Mouse (Mus musculus): Measurements from ENCODE around the gene Gtpbp1. TPM values are rescaled to one million over a fixed set of nuclear protein-coding genes. Genes with fewer than 3 reads are reported as not detected.
A peak's percentile ranks its signal among the peaks of the same experiment; 100 is the strongest.

Gene Gtpbp1
- polyA plus RNA-seq, 1 experiment: 34.9 TPM

GRCm38 (mm10) chr15:79744742-79745141 lies 54.1 kb downstream of the Gtpbp1 start:
- no peaks in the 10 kb centered on the region for H3K27me3 ChIP-seq (ENCODE audit: control insufficient read depth, insufficient read depth, low read length)
- TF ChIP-seq CTCF (IDR thresholded peaks at IDR 0.05; ENCODE audit: extremely low read depth, insufficient read length, insufficient replicate concordance, low read depth, low read length): no peak
- TF ChIP-seq POLR2A (IDR thresholded peaks at IDR 0.05; ENCODE audit: low read depth, low read length): no peak
- WGBS: 73% methylated on average over 8 of the region's 8 CpGs

GRCm38 (mm10) chr15:79745312-79745711 lies 54.7 kb downstream of the Gtpbp1 start:
- WGBS: 68% methylated on average over 10 of the region's 10 CpGs
- Histone ChIP-seq H3K36me3 (ENCODE audit: control insufficient read depth, insufficient read depth, low read length) (no peaks in the 10 kb centered on the region), H3K27me3 (ENCODE audit: control insufficient read depth, insufficient read depth, low read length) (no peaks in the 10 kb centered on the region), H3K4me3 (ENCODE audit: low read depth, low read length) (no peak overlapping the region), H3K27ac (ENCODE audit: insufficient read depth, low read depth, low read length) (no peak overlapping the region), H3K4me1 (ENCODE audit: control insufficient read depth, insufficient read depth, insufficient read length, low read length) (peaks cover 5% of the 10 kb centered on the region; the same call in 1 of the 2 replicates)
- TF ChIP-seq CTCF (IDR thresholded peaks at IDR 0.05; ENCODE audit: extremely low read depth, insufficient read length, insufficient replicate concordance, low read depth, low read length) (no peak), POLR2A (IDR thresholded peaks at IDR 0.05; ENCODE audit: low read depth, low read length) (no peak)

More at GRCm38 (mm10) chr15:79744742-79745141, 54.1 kb downstream of the Gtpbp1 start:
- Histone ChIP-seq H3K27ac (ENCODE audit: insufficient read depth, low read depth, low read length) (no peak overlapping the region), H3K4me1 (ENCODE audit: control insufficient read depth, insufficient read depth, insufficient read length, low read length) (peaks cover 5% of the 10 kb centered on the region; the same call in 1 of the 2 replicates), H3K36me3 (ENCODE audit: control insufficient read depth, insufficient read depth, low read length) (no peaks in the 10 kb centered on the region), H3K4me3 (ENCODE audit: low read depth, low read length) (no peak overlapping the region)

- Histone ChIP-seq H3K27me3 (ENCODE audit: control insufficient read depth, insufficient read depth, low read length) (no peaks in the 10 kb centered on the region), H3K27ac (ENCODE audit: insufficient read depth, low read depth, low read length) (no peak overlapping the region), H3K4me1 (ENCODE audit: control insufficient read depth, insufficient read depth, insufficient read length, low read length) (peaks cover 5% of the 10 kb centered on the region; the same call in 1 of the 2 replicates), H3K4me3 (ENCODE audit: low read depth, low read length) (no peak overlapping the region), H3K36me3 (ENCODE audit: control insufficient read depth, insufficient read depth, low read length) (no peaks in the 10 kb centered on the region)
- 94% methylated on average over 5 of the region's 5 CpGs for WGBS
- TF ChIP-seq CTCF (IDR thresholded peaks at IDR 0.05; ENCODE audit: extremely low read depth, insufficient read length, insufficient replicate concordance, low read depth, low read length): no peak
- no peak for TF ChIP-seq POLR2A (IDR thresholded peaks at IDR 0.05; ENCODE audit: low read depth, low read length)
These were observed 55.2 kb downstream of the Gtpbp1 start for GRCm38 (mm10) chr15:79745883-79746282.

DNA sequence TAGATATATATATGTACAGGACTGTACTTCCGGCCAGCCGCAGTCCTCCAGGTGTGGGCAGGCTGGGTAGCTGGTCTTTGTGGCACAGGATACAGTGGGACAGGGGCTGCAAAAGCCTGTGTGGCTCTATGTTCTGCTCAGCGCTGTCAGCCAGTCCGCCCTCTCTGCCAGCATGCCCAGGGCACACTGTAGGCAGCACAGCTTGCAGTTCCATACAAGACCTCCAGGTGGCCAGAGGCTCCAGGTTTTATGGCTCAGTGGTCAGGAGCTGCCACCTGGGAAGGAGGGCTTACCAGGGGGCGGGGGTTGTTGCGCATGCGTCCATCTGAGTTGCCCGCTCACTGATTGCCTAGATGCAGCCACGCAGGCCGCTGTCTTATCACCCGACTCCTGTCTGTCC lies 57.4 kb downstream of the Gtpbp1 start:
- peak; percentile 32; the same call in 1 of the 2 replicates for TF ChIP-seq CTCF (IDR thresholded peaks at IDR 0.05; ENCODE audit: extremely low read depth, insufficient read length, insufficient replicate concordance, low read depth, low read length)
- no peak for TF ChIP-seq POLR2A (IDR thresholded peaks at IDR 0.05; ENCODE audit: low read depth, low read length)
- Histone ChIP-seq H3K27ac (ENCODE audit: insufficient read depth, low read depth, low read length) (no peak overlapping the region), H3K4me3 (ENCODE audit: low read depth, low read length) (no peak overlapping the region), H3K36me3 (ENCODE audit: control insufficient read depth, insufficient read depth, low read length) (no peaks in the 10 kb centered on the region), H3K27me3 (ENCODE audit: control insufficient read depth, insufficient read depth, low read length) (no peaks in the 10 kb centered on the region), H3K4me1 (ENCODE audit: control insufficient read depth, insufficient read depth, insufficient read length, low read length) (no peaks in the 10 kb centered on the region)
- 76% methylated on average over 11 of the region's 11 CpGs for WGBS

DNA sequence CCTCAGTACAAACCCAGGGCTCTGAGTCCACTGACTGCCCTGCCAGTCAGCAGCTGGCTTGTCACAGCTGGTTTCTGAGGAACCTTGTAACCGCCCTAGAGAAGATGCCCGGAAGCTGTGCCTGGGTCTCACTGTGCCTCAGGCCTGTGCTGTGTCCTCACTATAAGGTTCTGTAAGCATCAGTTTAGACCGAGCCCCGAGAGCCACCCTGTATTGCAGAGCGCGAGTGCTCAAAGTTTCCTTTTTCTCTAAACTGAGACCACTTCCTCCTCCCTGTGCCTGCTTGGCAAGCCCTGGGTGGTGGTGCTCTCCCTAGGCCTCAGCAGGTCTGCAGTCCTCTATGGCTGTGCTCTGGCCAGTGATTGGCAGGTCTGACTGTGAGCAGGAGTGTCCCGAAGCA lies 58.5 kb downstream of the Gtpbp1 start:
- H3K27me3 ChIP-seq (ENCODE audit: control insufficient read depth, insufficient read depth, low read length): no peaks in the 10 kb centered on the region
- TF ChIP-seq CTCF (IDR thresholded peaks at IDR 0.05; ENCODE audit: extremely low read depth, insufficient read length, insufficient replicate concordance, low read depth, low read length) (no peak), POLR2A (IDR thresholded peaks at IDR 0.05; ENCODE audit: low read depth, low read length) (no peak)
- no peak overlapping the region for H3K4me3 ChIP-seq (ENCODE audit: low read depth, low read length)
- no peaks in the 10 kb centered on the region for H3K4me1 ChIP-seq (ENCODE audit: control insufficient read depth, insufficient read depth, insufficient read length, low read length)
- 83% methylated on average over 7 of the region's 7 CpGs for WGBS
- no peak overlapping the region for H3K27ac ChIP-seq (ENCODE audit: insufficient read depth, low read depth, low read length)
- H3K36me3 ChIP-seq (ENCODE audit: control insufficient read depth, insufficient read depth, low read length): no peaks in the 10 kb centered on the region

DNA sequence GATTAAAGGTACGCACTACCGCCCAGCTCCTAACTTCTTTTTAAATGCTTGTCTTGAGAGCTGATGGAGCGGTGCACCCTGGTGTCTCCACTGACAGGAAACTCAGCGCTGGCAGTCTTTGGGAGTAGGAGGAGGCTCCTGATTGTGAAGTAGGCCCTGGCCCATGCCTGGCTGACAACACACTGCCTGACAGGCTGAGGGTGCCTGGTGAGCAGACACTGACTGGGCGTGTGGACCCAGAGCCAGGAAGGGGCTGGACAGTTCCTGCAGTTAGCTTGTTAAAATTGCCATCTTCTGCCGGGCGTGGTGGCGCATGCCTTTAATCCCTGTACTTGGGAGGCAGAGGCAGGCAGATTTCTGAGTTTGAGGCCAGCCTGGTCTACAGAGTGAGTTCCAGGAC lies 59.6 kb downstream of the Gtpbp1 start:
- no peak overlapping the region for H3K4me3 ChIP-seq (ENCODE audit: low read depth, low read length)

GRCm38 (mm10) chr15:79751772-79752171 lies 61.1 kb downstream of the Gtpbp1 start:
- no peak overlapping the region for H3K27ac ChIP-seq (ENCODE audit: insufficient read depth, low read depth, low read length)
- no peak overlapping the region for H3K4me3 ChIP-seq (ENCODE audit: low read depth, low read length)
- WGBS: 85% methylated on average over 17 of the region's 17 CpGs
- no peaks in the 10 kb centered on the region for H3K36me3 ChIP-seq (ENCODE audit: control insufficient read depth, insufficient read depth, low read length)
- H3K4me1 ChIP-seq (ENCODE audit: control insufficient read depth, insufficient read depth, insufficient read length, low read length): no peaks in the 10 kb centered on the region
- TF ChIP-seq POLR2A (IDR thresholded peaks at IDR 0.05; ENCODE audit: low read depth, low read length) (no peak), CTCF (IDR thresholded peaks at IDR 0.05; ENCODE audit: extremely low read depth, insufficient read length, insufficient replicate concordance, low read depth, low read length) (no peak)
- no peaks in the 10 kb centered on the region for H3K27me3 ChIP-seq (ENCODE audit: control insufficient read depth, insufficient read depth, low read length)

More for the DNA sequence above, 59.6 kb downstream of the Gtpbp1 start:
- H3K27ac ChIP-seq (ENCODE audit: insufficient read depth, low read depth, low read length): no peak overlapping the region
- no peaks in the 10 kb centered on the region for H3K27me3 ChIP-seq (ENCODE audit: control insufficient read depth, insufficient read depth, low read length)
- WGBS: 88% methylated on average over 8 of the region's 8 CpGs
- no peaks in the 10 kb centered on the region for H3K36me3 ChIP-seq (ENCODE audit: control insufficient read depth, insufficient read depth, low read length)
- TF ChIP-seq POLR2A (IDR thresholded peaks at IDR 0.05; ENCODE audit: low read depth, low read length) (no peak), CTCF (IDR thresholded peaks at IDR 0.05; ENCODE audit: extremely low read depth, insufficient read length, insufficient replicate concordance, low read depth, low read length) (no peak)
- H3K4me1 ChIP-seq (ENCODE audit: control insufficient read depth, insufficient read depth, insufficient read length, low read length): no peaks in the 10 kb centered on the region

Measured in small intestine, adult 2 months (tissue).